Mouse (Mus musculus): ENCODE results near the gene Ttll12. TPM values are rescaled to one million over a fixed set of nuclear protein-coding genes. Genes with fewer than 3 reads are reported as not detected.

The Ttll12 gene
- polyA plus RNA-seq, 1 experiment from 2014 or later = 40.5 TPM

DNA sequence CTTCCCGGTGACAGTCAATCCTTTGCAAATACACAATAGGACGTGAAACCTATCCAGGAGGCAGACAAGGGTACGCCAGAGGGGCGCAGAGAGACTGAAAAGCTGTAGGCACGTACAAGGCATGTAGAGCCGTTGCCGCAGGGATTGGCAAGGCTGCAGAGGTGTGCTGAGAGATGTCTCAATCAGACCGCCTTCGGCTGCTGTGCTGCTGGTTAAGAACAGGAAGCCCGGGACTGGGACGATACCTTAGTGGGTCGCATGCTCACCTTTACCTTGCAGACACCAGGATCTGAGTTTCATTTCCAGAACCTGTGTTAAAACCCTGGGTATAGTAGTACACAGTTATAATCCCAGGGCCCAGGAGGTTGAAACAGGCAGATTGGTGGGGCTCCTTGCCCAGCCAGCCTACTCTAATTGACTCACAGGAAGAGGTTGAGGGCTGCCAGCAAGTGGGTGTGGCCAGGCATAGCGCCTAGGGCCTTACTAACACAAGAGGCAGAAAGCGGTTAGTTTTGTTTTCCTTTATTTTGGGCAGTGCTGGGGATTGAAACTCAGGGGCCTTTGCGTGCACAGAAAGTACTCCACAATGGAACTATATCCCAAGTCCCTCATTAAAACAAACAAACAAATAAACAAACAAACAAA lies 32.2 kb downstream of the Ttll12 start:
- H3K36me3 ChIP-seq (ENCODE audit: control insufficient read depth, insufficient read depth, low read length) = no peaks in the 10 kb centered on the region
- H3K9me3 ChIP-seq (replicated peaks; ENCODE audit: control insufficient read depth, low read length) = no peaks in the 10 kb centered on the region
- H3K4me1 ChIP-seq (ENCODE audit: control insufficient read depth, insufficient read depth, low read length) = peaks cover 12% of the 10 kb centered on the region
- WGBS = 26% methylated on average over 15 of the region's 15 CpGs
- ATAC-seq (peak; percentile 81), DNase-seq (ENCODE audit: low spot score) (peak; percentile 90)
- no peaks in the 10 kb centered on the region for H3K27me3 ChIP-seq (replicated peaks; ENCODE audit: control insufficient read depth, insufficient read depth, low read length)
- H3K9ac ChIP-seq (ENCODE audit: low read length) = no peak overlapping the region; the same call in 1 of the 2 replicates
- no peak overlapping the region for H3K27ac ChIP-seq (ENCODE audit: low read depth, low read length)
- peak overlapping the region; percentile 31; the same call in 1 of the 2 replicates for H3K4me3 ChIP-seq (ENCODE audit: low read depth, low read length)
- H3K4me2 ChIP-seq (ENCODE audit: low read length) = peak overlapping the region; percentile 87

- H3K9ac ChIP-seq (ENCODE audit: low read length) = no peak overlapping the region
- H3K4me3 ChIP-seq (ENCODE audit: low read depth, low read length) = no peak overlapping the region
- DNase-seq (ENCODE audit: low spot score) = no peak
- WGBS = 55% methylated on average over 5 of the region's 5 CpGs
- no peaks in the 10 kb centered on the region for H3K36me3 ChIP-seq (ENCODE audit: control insufficient read depth, insufficient read depth, low read length)
- no peaks in the 10 kb centered on the region for H3K9me3 ChIP-seq (replicated peaks; ENCODE audit: control insufficient read depth, low read length)
- ATAC-seq = no peak
- no peaks in the 10 kb centered on the region for H3K27me3 ChIP-seq (replicated peaks; ENCODE audit: control insufficient read depth, insufficient read depth, low read length)
- no peak overlapping the region for H3K4me2 ChIP-seq (ENCODE audit: low read length)
- H3K27ac ChIP-seq (ENCODE audit: low read depth, low read length) = no peak overlapping the region
- peaks cover 12% of the 10 kb centered on the region for H3K4me1 ChIP-seq (ENCODE audit: control insufficient read depth, insufficient read depth, low read length)
These were observed 33.9 kb downstream of the Ttll12 start for GRCm38 (mm10) chr15:83560941-83561477.

DNA sequence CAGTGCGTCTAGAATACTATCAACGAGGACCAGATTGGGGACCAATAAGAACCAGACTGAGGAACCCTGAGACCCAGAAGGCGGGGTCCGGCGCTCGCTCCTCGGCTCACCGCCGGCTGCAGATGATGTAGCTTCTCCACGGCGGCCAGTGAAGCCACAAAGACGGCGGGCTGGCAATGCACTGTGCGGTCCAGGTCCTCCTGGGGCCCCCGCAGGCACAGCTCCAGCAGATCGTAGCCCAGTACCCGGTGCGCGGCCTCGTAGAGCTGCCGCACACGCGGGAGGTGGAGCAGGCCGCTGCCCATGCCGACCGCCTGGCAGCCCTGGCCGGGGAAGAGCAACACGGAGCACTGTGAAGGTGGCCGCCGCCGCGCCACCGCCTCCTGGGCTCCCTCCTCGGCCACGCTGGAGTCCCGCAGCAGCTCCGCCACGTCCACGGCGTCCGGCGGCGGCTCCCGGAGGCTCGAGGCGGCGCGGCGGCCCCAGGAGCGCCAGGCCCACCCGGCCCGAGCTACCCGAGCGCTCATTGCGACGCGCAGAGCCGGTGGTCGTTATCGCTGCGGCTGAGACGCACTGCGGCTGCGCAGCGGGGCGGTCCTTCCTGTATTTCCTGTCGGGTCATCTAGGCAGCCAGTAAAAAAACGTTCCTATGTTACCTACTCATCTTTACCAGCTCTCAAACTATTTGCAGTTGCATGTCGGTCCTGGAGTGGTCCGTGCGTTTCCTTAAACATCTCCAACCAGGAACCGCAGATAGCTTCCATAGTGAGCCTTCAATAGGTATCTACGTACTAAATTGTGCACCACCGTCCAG lies 39.6 kb downstream of the Ttll12 start:
- ATAC-seq (peak; percentile 96), DNase-seq (ENCODE audit: low spot score) (peak; percentile 96)
- H3K36me3 ChIP-seq (ENCODE audit: control insufficient read depth, insufficient read depth, low read length) = peaks cover 19% of the 10 kb centered on the region
- no peaks in the 10 kb centered on the region for H3K27me3 ChIP-seq (replicated peaks; ENCODE audit: control insufficient read depth, insufficient read depth, low read length)
- WGBS = 1% methylated on average over 65 of the region's 74 CpGs
- peaks cover 4% of the 10 kb centered on the region; the same call in 1 of the 2 replicates for H3K4me1 ChIP-seq (ENCODE audit: control insufficient read depth, insufficient read depth, low read length)
- peak overlapping the region; percentile 75 for H3K4me2 ChIP-seq (ENCODE audit: low read length)
- no peaks in the 10 kb centered on the region for H3K9me3 ChIP-seq (replicated peaks; ENCODE audit: control insufficient read depth, low read length)
- peak overlapping the region; percentile 97 for H3K9ac ChIP-seq (ENCODE audit: low read length)
- peak overlapping the region; percentile 86 for H3K4me3 ChIP-seq (ENCODE audit: low read depth, low read length)
- peak overlapping the region; percentile 89 for H3K27ac ChIP-seq (ENCODE audit: low read depth, low read length)

- Histone ChIP-seq H3K27me3 (replicated peaks; ENCODE audit: control insufficient read depth, insufficient read depth, low read length) (no peaks in the 10 kb centered on the region), H3K4me1 (ENCODE audit: control insufficient read depth, insufficient read depth, low read length) (peaks cover 4% of the 10 kb centered on the region; the same call in 1 of the 2 replicates), H3K27ac (ENCODE audit: low read depth, low read length) (no peak overlapping the region), H3K36me3 (ENCODE audit: control insufficient read depth, insufficient read depth, low read length) (peaks cover 32% of the 10 kb centered on the region), H3K9me3 (replicated peaks; ENCODE audit: control insufficient read depth, low read length) (no peaks in the 10 kb centered on the region), H3K4me3 (ENCODE audit: low read depth, low read length) (no peak overlapping the region), H3K9ac (ENCODE audit: low read length) (no peak overlapping the region), H3K4me2 (ENCODE audit: low read length) (no peak overlapping the region)
- DNase-seq (ENCODE audit: low spot score) (no peak), ATAC-seq (no peak)
These were observed 41.1 kb downstream of the Ttll12 start for GRCm38 (mm10) chr15:83553831-83554230.

- Histone ChIP-seq H3K27me3 (replicated peaks; ENCODE audit: control insufficient read depth, insufficient read depth, low read length) (no peaks in the 10 kb centered on the region), H3K4me2 (ENCODE audit: low read length) (no peak overlapping the region), H3K9ac (ENCODE audit: low read length) (no peak overlapping the region), H3K4me1 (ENCODE audit: control insufficient read depth, insufficient read depth, low read length) (peaks cover 4% of the 10 kb centered on the region; the same call in 1 of the 2 replicates), H3K9me3 (replicated peaks; ENCODE audit: control insufficient read depth, low read length) (no peaks in the 10 kb centered on the region), H3K36me3 (ENCODE audit: control insufficient read depth, insufficient read depth, low read length) (peaks cover 65% of the 10 kb centered on the region), H3K4me3 (ENCODE audit: low read depth, low read length) (no peak overlapping the region), H3K27ac (ENCODE audit: low read depth, low read length) (no peak overlapping the region)
- WGBS = 79% methylated on average over 2 of the region's 2 CpGs
- ATAC-seq (no peak), DNase-seq (ENCODE audit: low spot score) (no peak)
These were observed 44.8 kb downstream of the Ttll12 start for GRCm38 (mm10) chr15:83550137-83550536.

DNA sequence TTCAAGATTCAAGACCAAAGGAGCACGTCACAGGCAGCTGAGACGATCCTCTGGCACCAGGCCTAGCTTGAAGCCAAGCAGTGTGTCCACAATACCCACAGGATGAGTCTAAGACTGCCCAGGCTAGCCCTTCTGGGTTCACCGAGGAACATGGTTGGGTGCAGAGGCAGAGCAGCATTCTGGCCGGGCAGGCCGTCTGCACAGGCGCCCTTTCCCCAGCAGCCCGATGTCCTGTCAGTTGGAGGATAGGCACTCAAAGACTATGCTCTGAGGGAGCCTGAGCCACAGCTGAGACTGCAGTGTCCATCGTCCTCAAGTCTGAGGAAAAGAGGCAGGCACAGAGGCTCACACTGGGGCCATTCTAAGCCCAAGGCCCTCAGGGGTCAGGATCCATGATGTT lies 47.8 kb downstream of the Ttll12 start:
- H3K36me3 ChIP-seq (ENCODE audit: control insufficient read depth, insufficient read depth, low read length) = peaks cover 62% of the 10 kb centered on the region
- no peak overlapping the region for H3K4me3 ChIP-seq (ENCODE audit: low read depth, low read length)
- WGBS = 95% methylated on average over 8 of the region's 8 CpGs
- no peak for DNase-seq (ENCODE audit: low spot score)
- H3K9me3 ChIP-seq (replicated peaks; ENCODE audit: control insufficient read depth, low read length) = no peaks in the 10 kb centered on the region
- no peaks in the 10 kb centered on the region for H3K27me3 ChIP-seq (replicated peaks; ENCODE audit: control insufficient read depth, insufficient read depth, low read length)
- H3K27ac ChIP-seq (ENCODE audit: low read depth, low read length) = no peak overlapping the region
- H3K4me1 ChIP-seq (ENCODE audit: control insufficient read depth, insufficient read depth, low read length) = no peaks in the 10 kb centered on the region
- no peak for ATAC-seq
- no peak overlapping the region for H3K4me2 ChIP-seq (ENCODE audit: low read length)
- no peak overlapping the region for H3K9ac ChIP-seq (ENCODE audit: low read length)

DNA sequence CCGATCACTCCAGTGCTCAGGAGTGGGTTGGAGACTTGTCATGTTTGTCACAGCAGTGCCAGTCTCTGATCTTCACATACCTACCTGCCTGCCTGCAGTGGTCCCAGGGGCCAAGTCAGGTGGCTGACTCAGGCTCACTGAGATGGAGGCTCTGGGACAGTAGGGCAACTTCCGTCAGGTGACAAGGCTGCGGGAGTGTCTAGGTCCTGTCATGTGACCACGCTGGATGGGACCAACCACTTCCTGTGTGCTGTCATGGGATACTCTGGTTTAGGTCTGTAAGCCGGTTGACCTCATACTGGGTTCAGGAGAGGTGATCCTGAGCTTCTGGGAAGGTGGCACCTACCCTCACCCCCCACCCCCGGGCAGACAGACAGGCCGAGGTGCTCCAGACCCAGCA lies 48.9 kb downstream of the Ttll12 start:
- H3K27ac ChIP-seq (ENCODE audit: low read depth, low read length) = no peak overlapping the region
- DNase-seq (ENCODE audit: low spot score) (no peak), ATAC-seq (no peak)
- H3K36me3 ChIP-seq (ENCODE audit: control insufficient read depth, insufficient read depth, low read length) = peaks cover 53% of the 10 kb centered on the region
- H3K27me3 ChIP-seq (replicated peaks; ENCODE audit: control insufficient read depth, insufficient read depth, low read length) = no peaks in the 10 kb centered on the region
- no peak overlapping the region for H3K9ac ChIP-seq (ENCODE audit: low read length)
- no peak overlapping the region for H3K4me3 ChIP-seq (ENCODE audit: low read depth, low read length)
- H3K4me2 ChIP-seq (ENCODE audit: low read length) = no peak overlapping the region
- 96% methylated on average over 7 of the region's 7 CpGs for WGBS
- H3K9me3 ChIP-seq (replicated peaks; ENCODE audit: control insufficient read depth, low read length) = no peaks in the 10 kb centered on the region
- no peaks in the 10 kb centered on the region for H3K4me1 ChIP-seq (ENCODE audit: control insufficient read depth, insufficient read depth, low read length)

DNA sequence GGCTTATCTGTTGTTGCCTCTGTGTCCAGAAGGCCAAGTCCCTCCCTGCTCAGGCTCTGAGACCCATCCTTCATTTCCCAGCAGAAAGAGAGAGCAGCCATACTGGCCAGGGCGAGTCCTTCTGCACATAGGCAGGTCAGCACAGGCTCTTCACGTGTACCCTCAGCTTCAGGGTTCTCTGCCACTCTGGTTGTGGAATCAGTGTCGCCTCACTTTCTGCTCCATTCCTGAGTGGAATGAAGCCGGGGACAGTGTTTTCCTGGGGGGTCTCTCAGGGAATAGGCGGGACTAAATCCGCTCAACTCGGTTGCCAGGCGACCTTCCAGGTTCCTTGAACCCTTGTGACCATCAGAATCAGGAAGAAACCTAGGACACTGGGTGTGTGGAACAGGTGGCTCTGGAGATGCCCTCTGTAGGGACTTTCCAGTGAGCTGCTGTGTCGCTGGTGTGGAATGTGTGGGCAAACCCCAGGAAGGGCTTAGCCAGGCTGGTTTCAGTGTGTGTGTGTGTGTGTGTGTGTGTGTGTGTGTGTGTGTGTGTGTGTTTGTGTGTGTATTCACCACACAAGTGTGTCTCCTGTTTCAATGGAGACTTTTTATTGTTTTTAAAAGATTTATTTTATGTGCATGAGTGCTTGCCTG lies 53.2 kb downstream of the Ttll12 start:
- ATAC-seq (no peak), DNase-seq (ENCODE audit: low spot score) (no peak)
- Histone ChIP-seq H3K9ac (ENCODE audit: low read length) (no peak overlapping the region), H3K9me3 (replicated peaks; ENCODE audit: control insufficient read depth, low read length) (no peaks in the 10 kb centered on the region), H3K4me3 (ENCODE audit: low read depth, low read length) (no peak overlapping the region), H3K27me3 (replicated peaks; ENCODE audit: control insufficient read depth, insufficient read depth, low read length) (no peaks in the 10 kb centered on the region), H3K36me3 (ENCODE audit: control insufficient read depth, insufficient read depth, low read length) (peaks cover 12% of the 10 kb centered on the region), H3K4me1 (ENCODE audit: control insufficient read depth, insufficient read depth, low read length) (no peaks in the 10 kb centered on the region), H3K4me2 (ENCODE audit: low read length) (no peak overlapping the region), H3K27ac (ENCODE audit: low read depth, low read length) (no peak overlapping the region)
- 78% methylated on average over 9 of the region's 9 CpGs for WGBS
